Mouse (Mus musculus): ENCODE measurements around the gene Slc25a33. TPM values are rescaled to one million over a fixed set of nuclear protein-coding genes. Genes with fewer than 3 reads are reported as not detected.

Slc25a33 gene
- total RNA-seq, 2 experiments from 2014 or later, result 1.7 to 2.3 TPM

DNA sequence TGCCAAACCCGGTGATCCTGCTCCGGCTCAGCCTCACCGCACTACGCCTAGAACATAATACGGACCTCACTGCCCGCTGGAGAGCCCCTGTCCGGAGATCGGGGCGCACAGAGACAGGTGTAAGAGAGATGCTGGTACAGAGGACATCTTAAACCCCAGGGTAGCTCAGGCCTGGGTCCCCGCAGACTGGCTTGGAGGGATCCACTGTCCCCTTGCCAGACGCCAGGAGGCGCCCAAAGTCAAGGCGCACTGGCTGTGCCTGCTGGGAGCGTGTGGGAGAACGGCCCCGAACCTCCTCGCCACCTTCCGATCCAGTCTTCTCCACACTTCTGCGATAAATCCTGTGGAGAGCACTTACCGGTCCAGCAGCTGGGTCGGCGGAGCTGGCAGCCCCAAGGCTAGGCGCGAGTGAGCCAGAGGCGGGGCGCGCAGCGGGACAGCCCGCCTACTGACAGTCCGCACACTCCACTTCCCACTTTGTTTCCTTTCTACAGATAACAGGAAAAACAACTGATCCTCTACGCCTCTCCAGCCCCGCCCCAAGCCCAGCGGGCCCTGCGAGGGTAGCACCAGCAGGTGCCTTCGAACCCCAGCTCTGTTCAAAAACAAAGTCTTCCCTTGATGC, 75.8 kb downstream of the Slc25a33 start:
- peak; percentile 40 for ATAC-seq (ENCODE audit: poor library complexity, severe bottlenecking)

DNA sequence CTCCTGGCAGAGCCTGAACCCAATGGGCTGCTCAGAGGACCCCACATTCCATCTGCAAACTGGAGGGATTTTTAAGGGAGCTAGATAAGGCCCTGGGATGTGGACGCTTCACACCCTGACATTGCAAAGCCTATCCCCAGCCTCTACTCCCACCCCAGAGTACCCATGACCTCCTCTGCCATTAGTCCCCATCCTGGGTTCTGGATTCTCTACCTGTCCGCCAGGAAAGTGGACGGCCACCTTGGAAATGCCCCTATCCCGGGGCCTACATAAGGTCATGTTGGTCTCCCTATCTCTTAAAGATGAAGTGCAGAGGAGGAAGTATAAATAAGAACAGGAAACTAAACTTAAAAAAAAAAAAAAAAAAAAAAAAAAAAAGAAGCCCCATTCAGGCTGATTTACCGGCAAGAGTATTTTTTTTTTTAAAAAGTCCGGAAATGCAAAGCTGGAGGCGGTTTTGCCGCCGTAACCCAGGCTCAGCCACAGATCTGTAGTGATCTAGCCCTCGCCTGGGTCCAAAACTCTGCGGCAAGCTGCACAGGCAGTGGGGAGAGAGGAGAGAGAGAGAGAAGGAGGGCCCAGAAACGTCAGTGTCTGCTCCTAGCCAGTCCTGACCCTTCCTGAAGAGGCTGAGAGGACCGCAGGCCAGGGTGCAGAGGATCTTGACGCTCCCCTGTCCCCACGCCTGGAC, 76.4 kb downstream of the Slc25a33 start:
- peak; percentile 37 for ATAC-seq (ENCODE audit: poor library complexity, severe bottlenecking)

DNA sequence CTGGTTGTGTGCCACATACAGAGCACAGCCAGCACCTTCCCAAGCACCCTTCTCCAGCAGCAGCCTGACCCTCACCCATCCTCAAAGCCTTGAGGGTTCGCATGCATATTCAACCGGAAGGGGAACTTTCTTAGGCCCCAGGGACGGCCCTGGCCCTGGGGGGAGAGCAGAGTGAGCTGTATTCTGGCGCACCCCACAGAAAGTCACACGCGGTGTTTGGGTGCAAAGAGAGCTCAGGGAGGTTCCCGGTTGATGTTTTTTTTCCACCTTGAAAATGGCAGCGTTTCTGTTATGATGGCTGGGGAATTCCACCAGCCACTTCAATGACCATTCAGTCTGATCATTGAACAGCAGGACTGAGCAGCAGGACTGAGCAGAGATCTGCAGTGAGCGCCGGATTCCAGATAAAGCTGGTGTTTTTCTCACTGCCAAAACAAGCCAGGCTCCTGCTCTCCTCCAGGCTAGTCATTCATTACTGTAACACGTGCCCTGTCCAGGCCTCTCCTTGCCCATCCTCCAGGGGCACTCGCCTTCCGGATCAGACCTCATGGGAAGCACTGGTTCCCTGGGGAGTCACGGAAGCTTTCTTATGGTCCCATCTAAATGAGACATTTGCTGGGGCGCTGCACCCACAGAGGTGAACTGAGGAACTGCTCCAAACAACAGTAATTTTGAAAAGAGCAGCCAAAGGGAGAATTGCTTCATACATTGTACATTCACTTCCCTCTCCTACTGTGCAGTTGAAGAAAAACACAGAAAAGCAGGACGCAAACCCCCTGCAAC, 77.7 kb downstream of the Slc25a33 start:
- ATAC-seq (ENCODE audit: poor library complexity, severe bottlenecking), result peak; percentile 53

Other genes starting within 250 kb of the Slc25a33 start
- 0.64 and 0.74 TPM in 2 replicates for gene Clstn1, start 187.8 kb downstream of the Slc25a33 start, total RNA-seq (2015)
- 1.2 and 1.8 TPM in 2 replicates for gene Clstn1, start 187.8 kb downstream of the Slc25a33 start, total RNA-seq (2017)
- 76.6 and 78.3 TPM in 2 replicates for gene Pik3cd, start 71.7 kb downstream of the Slc25a33 start, total RNA-seq (2015)
- gene Pik3cd, start 71.7 kb downstream of the Slc25a33 start, total RNA-seq (2017), result 129 and 130 TPM in 2 replicates
- 1.2 and 2.9 TPM in 2 replicates for gene Tmem201, start 36.2 kb downstream of the Slc25a33 start, total RNA-seq (2015)
- 1.5 and 1.9 TPM in 2 replicates for gene Tmem201, start 36.2 kb downstream of the Slc25a33 start, total RNA-seq (2017)
- 0.11 TPM in 1 of 2 replicates, not detected in the other for gene Spsb1, start 180.8 kb upstream of the Slc25a33 start, total RNA-seq (2015)
- gene Spsb1, start 180.8 kb upstream of the Slc25a33 start, total RNA-seq (2017), result 0.22 TPM in 1 of 2 replicates, not detected in the other
- 14.4 and 16.1 TPM in 2 replicates for gene H6pd, start 234.7 kb upstream of the Slc25a33 start, total RNA-seq (2015)
- 26.1 and 32.7 TPM in 2 replicates for gene H6pd, start 234.7 kb upstream of the Slc25a33 start, total RNA-seq (2017)